Comparison of ENCODE assay signal across 31 mouse cellular contexts in genomic region chr12:80553157-80553556, GRCm38 (mm10). TPM values are rescaled to one million over a fixed set of nuclear protein-coding genes. Genes with fewer than 3 reads are reported as not detected.
A peak's percentile ranks its signal among the peaks of the same experiment; 100 is the strongest.
DNase-seq lines count a peak whose midpoint lies in the region; ATAC-seq and TF ChIP-seq lines count a peak whose summit lies in the region.
"Had no signal": no experiment of that assay in that cellular context is flagged by ENCODE, and none has a peak within 500 bp of the region (broad histone marks: within the 10 kb centered on the region; RNA-seq: fewer than 3 reads in every experiment).

No protein-coding gene starts in this region.

- WGBS in lung, embryonic 14.5 days: 21% methylated on average over 2 of the region's 3 CpGs
- 3% methylated on average over 3 of the region's 3 CpGs for WGBS in midbrain, embryonic 10.5 days
- WGBS in midbrain, postnatal 0 days: 3% methylated on average over 2 of the region's 3 CpGs

- H3K36me3 ChIP-seq in lung, embryonic 14.5 days (ENCODE audit: insufficient read depth): no peaks in the 10 kb centered on the region
- no peaks in the 10 kb centered on the region for H3K36me3 ChIP-seq in midbrain, embryonic 10.5 days
- no peaks in the 10 kb centered on the region for H3K36me3 ChIP-seq in midbrain, postnatal 0 days (ENCODE audit: insufficient read depth, low read length)
- H3K36me3 ChIP-seq: embryonic facial prominence, embryonic 13.5 days; hindbrain, embryonic 13.5 days; limb, embryonic 13.5 days; liver, embryonic 13.5 days; midbrain, embryonic 13.5 days had no signal

- H3K4me2 ChIP-seq in lung, embryonic 14.5 days: no peak overlapping the region
- H3K4me2 ChIP-seq in midbrain, postnatal 0 days (ENCODE audit: low read depth, low read length, poor library complexity, severe bottlenecking): no peak overlapping the region
- H3K4me2 ChIP-seq: embryonic facial prominence, embryonic 13.5 days; heart, embryonic 11.5 days; hindbrain, embryonic 13.5 days; limb, embryonic 13.5 days; liver, embryonic 13.5 days; midbrain, embryonic 13.5 days had no signal

- peak; percentile 41; the same call in 1 of the 2 replicates for ATAC-seq in lung, embryonic 14.5 days (ENCODE audit: insufficient read depth)
- no peak for ATAC-seq in midbrain, postnatal 0 days (ENCODE audit: low FRiP score)
- ATAC-seq: forebrain, embryonic 16.5 days; midbrain, embryonic 13.5 days had no signal

- DNase-seq in lung, embryonic 14.5 days: peak; percentile 61
- DNase-seq in lung, postnatal 14 days: no peak
- peak; percentile 22 for DNase-seq in midbrain, embryonic 10.5 days (ENCODE audit: low spot score)
- DNase-seq in midbrain, postnatal 0 days (ENCODE audit: low spot score): no peak
- DNase-seq in MEL-GATA-1-ER (ENCODE audit: extremely low read depth, low read depth): peak; percentile 8
- DNase-seq in embryo, embryonic 10.5 days (ENCODE audit: low spot score): peak; percentile 41
- no peak for DNase-seq in cerebellum, adult 11-12 months
- DNase-seq: adrenal gland, postnatal 36 days; B cell, adult 2 months; cerebellum, adult 2 months; cerebellum, postnatal 14 days; gastrocnemius, adult 2 months; gastrocnemius, postnatal 36 days; heart, adult 18-20 months; heart, postnatal 36 days; kidney, adult 11 months; kidney, postnatal 25 days; liver, embryonic 13.5 days; lung, postnatal 4 days; thymus, postnatal 4 days had no signal

- H3K27ac ChIP-seq in lung, embryonic 14.5 days (ENCODE audit: low read depth): no peak overlapping the region
- peak overlapping the region; percentile 57 for H3K27ac ChIP-seq in midbrain, embryonic 10.5 days (replicated peaks)
- H3K27ac ChIP-seq in midbrain, postnatal 0 days (ENCODE audit: low read depth, low read length): no peak overlapping the region
- H3K27ac ChIP-seq: embryonic facial prominence, embryonic 13.5 days; forebrain, embryonic 10.5 days; gastrocnemius, adult 2 months; hindbrain, embryonic 13.5 days; left cerebral cortex, adult 2 months; limb, embryonic 13.5 days; liver, embryonic 13.5 days had no signal

- H3K9ac ChIP-seq in lung, embryonic 14.5 days: no peak overlapping the region
- no peak overlapping the region for H3K9ac ChIP-seq in midbrain, postnatal 0 days (replicated peaks; ENCODE audit: low read length, poor library complexity, severe bottlenecking)
- H3K9ac ChIP-seq: embryonic facial prominence, embryonic 13.5 days; hindbrain, embryonic 13.5 days; limb, embryonic 13.5 days; liver, embryonic 13.5 days; midbrain, embryonic 13.5 days had no signal

- H3K27me3 ChIP-seq in lung, embryonic 14.5 days (ENCODE audit: insufficient read depth, low read length): no peaks in the 10 kb centered on the region
- H3K27me3 ChIP-seq in midbrain, embryonic 10.5 days (ENCODE audit: low read depth, poor library complexity, severe bottlenecking): peaks cover 9% of the 10 kb centered on the region; the same call in 1 of the 2 replicates
- H3K27me3 ChIP-seq in midbrain, postnatal 0 days (ENCODE audit: insufficient read depth, low read length): no peaks in the 10 kb centered on the region
- H3K27me3 ChIP-seq: embryonic facial prominence, embryonic 13.5 days; hindbrain, embryonic 13.5 days; limb, embryonic 13.5 days; midbrain, embryonic 13.5 days had no signal

- H3K9me3 ChIP-seq in lung, embryonic 14.5 days (ENCODE audit: low read depth, low read length): no peaks in the 10 kb centered on the region
- H3K9me3 ChIP-seq in midbrain, embryonic 10.5 days (replicated peaks): no peaks in the 10 kb centered on the region
- H3K9me3 ChIP-seq in midbrain, postnatal 0 days (ENCODE audit: low read length): no peaks in the 10 kb centered on the region
- H3K9me3 ChIP-seq: embryonic facial prominence, embryonic 13.5 days; forebrain, embryonic 10.5 days; hindbrain, embryonic 13.5 days; liver, embryonic 13.5 days had no signal

- no peak overlapping the region for H3K4me3 ChIP-seq in lung, embryonic 14.5 days (ENCODE audit: low read depth, low read length)
- no peak overlapping the region for H3K4me3 ChIP-seq in midbrain, embryonic 10.5 days
- no peak overlapping the region for H3K4me3 ChIP-seq in midbrain, postnatal 0 days (ENCODE audit: low read depth, low read length)
- H3K4me3 ChIP-seq: embryonic facial prominence, embryonic 13.5 days; forebrain, embryonic 10.5 days; gastrocnemius, adult 2 months; hindbrain, embryonic 13.5 days; layer of hippocampus, adult 2 months; left cerebral cortex, adult 2 months; limb, embryonic 13.5 days; liver, embryonic 13.5 days; megakaryocyte, embryonic 14.5 days; midbrain, embryonic 13.5 days had no signal

- peaks cover 3% of the 10 kb centered on the region; the same call in 1 of the 2 replicates for H3K4me1 ChIP-seq in lung, embryonic 14.5 days (ENCODE audit: insufficient read depth)
- H3K4me1 ChIP-seq in midbrain, embryonic 10.5 days: peaks cover 27% of the 10 kb centered on the region
- no peaks in the 10 kb centered on the region for H3K4me1 ChIP-seq in midbrain, postnatal 0 days (ENCODE audit: insufficient read depth, low read length)
- H3K4me1 ChIP-seq: embryonic facial prominence, embryonic 13.5 days; liver, embryonic 13.5 days; megakaryocyte, embryonic 14.5 days had no signal

- no peak for TF ChIP-seq CTCF in lung, embryonic 14.5 days (IDR thresholded peaks at IDR 0.05; ENCODE audit: low read depth)
- no peak for TF ChIP-seq CTCF in midbrain, postnatal 0 days (IDR thresholded peaks at IDR 0.05)

RNA-seq across cellular contexts. Expression of gene Galnt16, which starts 35.1 kb away (rescaled TPM):
- 4.8 and 6.7 TPM in 2 replicates for polyA plus RNA-seq in lung, embryonic 14.5 days (2014; fragmentation: Nextera tagmentation; extraction: Ambion mirVana)
- polyA plus RNA-seq in midbrain, embryonic 10.5 days (2016; fragmentation: Nextera tagmentation; extraction: Ambion mirVana): 28.4 and 31.6 TPM in 2 replicates
- total RNA-seq in midbrain, postnatal 0 days (2014; rRNA removed): 83.0 and 83.5 TPM in 2 replicates
- 41.1 and 41.6 TPM in 2 replicates for polyA plus RNA-seq in midbrain, postnatal 0 days (2015; fragmentation: Nextera tagmentation; extraction: Ambion mirVana)
- total RNA-seq: monocyte, adult 5-6 weeks had no signal

Comparison
In these comparisons a context has a peak if more than half of its experiments do, and no peak if none do; other contexts are left out.
1. DNase-seq: peak in lung, embryonic 14.5 days (single experiment), midbrain, embryonic 10.5 days (single experiment), MEL-GATA-1-ER (single experiment) and embryo, embryonic 10.5 days (single experiment); none in lung, postnatal 14 days (single experiment), midbrain, postnatal 0 days (single experiment) and cerebellum, adult 11-12 months (single experiment).